Mouse (Mus musculus): ENCODE results near the gene Elmo3.

The Elmo3 gene

GRCm38 (mm10) chr8:105326968-105327367, 21.6 kb downstream of the Elmo3 start:
- no peak for DNase-seq (ENCODE audit: low read depth, low spot score)

- no peak for DNase-seq (ENCODE audit: low read depth, low spot score)
Observed at GRCm38 (mm10) chr8:105330325-105330724, 24.9 kb downstream of the Elmo3 start.

DNA sequence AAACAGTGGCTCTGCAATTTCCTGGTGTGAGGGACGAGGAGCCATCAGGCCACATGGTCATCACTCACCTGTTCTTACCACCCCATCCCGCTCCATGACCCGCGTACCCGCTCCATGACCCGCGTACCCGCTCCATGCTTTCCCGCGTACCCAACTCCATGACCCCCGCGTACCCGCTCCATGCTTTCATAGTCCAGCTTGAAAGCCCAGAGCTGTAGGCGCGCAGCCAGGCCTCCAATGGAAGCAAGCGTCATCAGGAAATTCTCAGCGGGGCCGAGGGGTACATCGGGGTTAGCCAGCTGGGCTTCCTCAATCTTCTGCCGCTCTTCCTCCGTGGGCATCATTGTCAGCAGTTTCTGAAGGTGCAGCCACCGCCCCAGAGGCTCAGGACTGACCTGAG, 26.1 kb downstream of the Elmo3 start:
- DNase-seq (ENCODE audit: low read depth, low spot score), result no peak

DNA sequence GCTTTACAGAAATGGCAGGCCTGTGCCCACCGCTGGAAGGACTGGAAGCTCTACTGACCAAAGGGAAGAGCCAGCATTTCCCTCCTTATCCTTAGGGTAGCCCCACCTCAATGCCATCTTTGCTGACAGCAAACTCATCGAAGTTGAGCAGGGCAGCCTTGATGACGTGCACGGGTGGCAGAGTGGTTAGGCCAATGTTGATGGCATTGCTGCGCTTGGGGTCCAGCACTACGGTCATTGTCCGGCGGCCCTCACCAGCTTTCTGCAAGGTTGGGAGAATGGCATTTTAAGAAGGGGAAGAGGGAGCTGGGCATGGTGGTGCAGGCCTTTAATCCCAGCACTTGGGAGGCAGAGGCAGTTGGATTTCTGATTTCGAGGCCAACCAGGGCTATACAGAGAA, 26.5 kb downstream of the Elmo3 start:
- DNase-seq (ENCODE audit: low read depth, low spot score), result no peak

DNA sequence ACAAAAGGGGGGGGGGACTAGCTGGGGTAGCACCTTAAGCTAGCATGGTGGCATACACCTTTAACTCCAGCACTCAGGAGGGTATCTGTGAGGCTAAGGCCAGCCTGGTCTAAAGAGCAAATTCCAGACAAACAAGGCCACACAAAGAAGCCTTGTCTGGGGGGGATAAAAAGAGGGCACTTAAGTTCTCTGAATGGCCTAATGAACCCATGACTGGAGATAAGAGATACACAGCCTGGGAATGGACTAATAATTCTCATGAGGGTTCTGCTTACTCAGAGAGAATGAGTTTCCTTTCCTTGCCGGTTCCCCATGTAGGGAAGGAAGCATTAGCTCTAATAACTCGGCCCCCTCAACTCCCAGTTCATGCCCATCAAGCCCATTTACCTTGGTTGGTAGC, 27.1 kb downstream of the Elmo3 start:
- DNase-seq (ENCODE audit: low read depth, low spot score), result no peak

DNA sequence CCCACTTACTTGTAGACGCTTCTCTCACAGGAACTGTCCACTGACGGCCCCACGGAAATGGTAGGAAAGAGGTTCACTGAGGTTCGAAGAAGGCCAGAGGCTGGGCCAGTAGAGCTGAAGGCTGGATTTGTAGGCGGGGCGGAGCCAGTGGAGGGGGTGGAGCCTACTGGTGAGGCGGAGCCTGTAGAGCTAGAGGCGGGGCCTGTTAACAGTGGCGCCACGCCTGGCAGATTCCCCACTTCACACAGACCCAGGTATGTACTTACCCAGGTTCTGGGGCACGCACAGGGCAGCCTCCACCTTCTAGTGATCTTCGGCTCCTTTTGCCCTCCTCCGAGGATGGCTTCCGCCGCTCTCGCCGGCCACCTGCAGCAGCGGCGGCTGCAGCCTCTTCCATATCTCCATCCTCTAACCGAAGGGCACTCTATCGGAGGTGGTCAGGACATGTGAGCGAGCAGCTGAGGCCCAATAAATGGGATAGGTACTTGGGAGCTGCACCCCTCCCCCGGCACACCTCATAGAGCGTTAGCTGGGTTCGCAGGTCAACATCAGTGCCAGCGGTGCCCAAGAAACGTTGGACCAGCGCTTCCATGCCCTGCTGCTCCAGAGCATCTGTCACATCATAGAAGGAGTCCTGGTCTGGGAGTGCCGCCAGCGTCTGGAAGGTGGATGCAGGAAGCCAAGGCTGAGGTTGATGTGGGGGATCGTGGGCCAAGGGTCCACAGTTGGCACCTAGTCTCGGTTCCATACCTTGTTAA, 31.2 kb downstream of the Elmo3 start:
- DNase-seq (ENCODE audit: low read depth, low spot score), result peak; percentile 90

GRCm38 (mm10) chr8:105338992-105339391, 33.6 kb downstream of the Elmo3 start:
- no peak for DNase-seq (ENCODE audit: low read depth, low spot score)

GRCm38 (mm10) chr8:105339886-105340635, 34.7 kb downstream of the Elmo3 start:
- no peak for DNase-seq (ENCODE audit: low read depth, low spot score)

- DNase-seq (ENCODE audit: low read depth, low spot score), result no peak
Observed at GRCm38 (mm10) chr8:105341399-105341798, 36.0 kb downstream of the Elmo3 start.

DNA sequence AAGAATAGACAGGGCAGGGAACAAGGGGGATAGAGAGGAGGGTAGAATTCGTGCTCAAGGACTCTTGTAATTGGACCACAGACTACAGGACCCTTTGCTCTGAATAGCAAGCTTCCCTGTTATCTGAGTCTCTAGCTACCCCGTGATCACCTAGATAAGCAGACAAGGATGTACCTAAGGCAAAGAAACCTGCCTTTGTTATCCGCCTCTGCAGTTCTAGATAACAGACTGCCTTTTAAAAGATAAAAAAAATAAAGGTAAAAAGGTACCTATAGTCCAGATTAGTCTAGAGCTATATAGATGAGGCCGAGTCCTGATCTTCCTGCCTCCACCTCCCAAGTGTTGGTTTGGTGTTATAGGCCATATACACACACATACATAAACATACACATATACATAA, 37.4 kb downstream of the Elmo3 start:
- no peak for DNase-seq (ENCODE audit: low read depth, low spot score)

DNA sequence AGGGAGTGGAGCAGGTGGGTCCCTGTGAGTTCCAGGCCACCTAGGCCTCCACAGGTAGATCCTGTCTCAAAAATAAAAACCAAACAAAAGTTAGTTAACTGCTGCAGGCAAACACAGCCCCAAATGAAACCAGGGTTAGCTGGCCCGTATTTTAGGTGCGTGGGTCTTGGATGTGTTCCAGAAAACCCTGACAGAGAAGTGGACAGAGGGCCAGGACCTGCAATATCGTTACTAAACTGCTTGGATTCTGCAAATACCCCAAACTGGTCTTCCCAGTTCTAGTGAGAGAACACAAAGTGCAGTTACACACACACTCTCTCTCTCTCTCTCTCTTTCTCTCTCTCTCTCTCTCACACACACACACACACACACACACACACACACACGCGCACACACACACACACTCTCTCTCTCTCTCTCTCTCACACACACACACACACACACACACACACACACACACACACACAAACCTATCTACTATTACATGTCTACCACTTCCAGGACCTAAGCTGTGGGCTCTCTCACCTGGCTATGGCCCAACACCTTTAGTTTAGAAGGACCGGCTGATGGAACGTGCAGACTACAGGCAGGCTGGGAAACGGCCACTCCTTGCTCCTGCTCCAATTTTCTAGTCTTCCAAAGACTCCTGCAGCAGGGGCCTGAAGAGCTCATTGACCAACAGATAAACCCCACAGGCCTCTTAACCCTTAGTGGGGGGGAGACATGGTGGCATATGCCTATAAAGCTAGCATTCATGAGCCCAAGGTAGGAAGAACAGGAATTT, 38.6 kb downstream of the Elmo3 start:
- DNase-seq (ENCODE audit: low read depth, low spot score), result no peak

- DNase-seq (ENCODE audit: low read depth, low spot score), result no peak
Observed at GRCm38 (mm10) chr8:105345061-105345975, 39.9 kb downstream of the Elmo3 start.

DNA sequence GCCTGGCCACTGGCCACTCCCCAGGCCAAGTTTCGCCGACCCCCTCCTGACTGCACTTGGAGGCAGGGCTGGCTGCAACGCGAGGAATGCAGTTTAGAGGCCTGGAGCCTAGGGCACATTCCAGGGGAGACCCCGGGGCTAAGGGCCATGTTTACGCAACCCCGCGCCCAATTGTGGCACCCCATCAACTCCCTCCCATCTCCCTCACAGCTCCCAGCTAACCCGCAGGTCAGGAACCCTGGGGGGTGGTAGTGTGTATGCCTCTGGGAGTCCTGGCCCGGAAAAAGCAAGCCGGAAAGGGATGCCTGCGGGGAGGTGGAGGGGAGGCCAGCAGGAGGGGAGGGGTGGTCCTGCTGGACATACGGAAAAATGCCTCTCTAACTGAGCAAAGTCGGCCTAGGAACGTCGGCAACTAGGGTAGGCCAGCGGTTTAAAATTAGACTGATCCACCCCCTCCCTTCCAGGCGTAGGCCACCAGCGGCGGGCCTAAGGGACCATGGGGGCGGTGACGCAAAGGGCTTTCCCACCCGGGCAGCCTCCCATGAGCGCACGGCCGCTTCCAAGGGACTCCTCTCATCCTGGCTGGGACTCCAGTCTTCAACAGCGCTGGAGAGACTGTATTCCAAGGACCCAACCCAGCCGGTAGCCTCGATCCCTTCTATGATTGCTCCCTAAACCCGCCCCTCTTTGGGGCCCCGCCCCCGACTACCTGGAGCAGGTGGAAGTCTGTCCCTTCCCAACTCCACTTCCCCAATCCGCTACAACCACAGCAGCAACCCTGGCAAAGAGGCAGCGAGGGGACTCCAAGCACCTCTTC, 41.4 kb downstream of the Elmo3 start:
- DNase-seq (ENCODE audit: low read depth, low spot score), result peak; percentile 70

DNA sequence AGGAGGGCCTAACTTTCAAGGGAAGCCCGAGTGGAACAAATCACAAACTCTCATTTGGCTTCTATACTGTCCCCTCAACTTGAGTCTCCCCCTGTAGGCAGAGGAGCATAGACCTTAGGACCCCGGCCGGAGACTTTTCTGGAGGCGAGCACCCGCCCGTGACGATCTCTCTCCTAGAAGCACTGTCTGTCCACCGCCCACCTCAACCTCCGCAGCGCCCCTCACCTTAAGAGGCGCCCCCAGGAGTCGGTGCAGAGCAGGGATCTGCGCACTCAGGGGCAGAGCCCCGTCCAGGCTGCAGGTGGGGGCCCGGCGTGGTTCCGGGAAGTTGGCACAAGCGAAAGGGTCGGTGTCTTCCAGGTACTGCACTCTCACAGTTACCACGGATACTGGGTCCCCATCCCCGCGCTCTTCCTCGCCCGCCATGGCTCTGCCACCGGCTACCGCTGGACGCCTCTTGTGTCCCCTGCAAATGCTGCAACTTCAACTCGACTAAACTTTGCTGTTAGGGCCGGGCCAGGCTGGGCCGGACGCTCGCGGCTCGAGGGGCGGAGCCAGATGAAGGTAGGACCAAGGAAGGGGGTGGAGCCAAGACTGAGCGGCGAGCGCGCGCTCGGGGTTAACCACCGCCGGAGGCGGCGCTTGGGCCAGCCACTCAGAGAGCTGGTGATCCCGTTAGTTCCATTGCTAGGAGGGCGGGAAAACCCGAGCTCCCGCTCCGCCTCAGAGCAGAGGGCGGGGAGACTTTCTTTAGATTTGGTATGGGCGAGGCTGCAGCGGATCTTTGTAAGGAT, 42.2 kb downstream of the Elmo3 start, which contains the start of gene Fhod1:
TSS of gene Fhod1 (minus strand) at position 526 of the 794 bp plus-strand sequence.
- DNase-seq (ENCODE audit: low read depth, low spot score), result peak; percentile 99

- peak; percentile 63 for DNase-seq (ENCODE audit: low read depth, low spot score)
Observed at GRCm38 (mm10) chr8:105348450-105349095, 43.2 kb downstream of the Elmo3 start, which contains the start of gene Slc9a5. Slc9a5 (plus strand) TSS chr8:105348843.

- DNase-seq (ENCODE audit: low read depth, low spot score), result peak; percentile 38
Observed at GRCm38 (mm10) chr8:105349096-105349771, 43.8 kb downstream of the Elmo3 start.

DNA sequence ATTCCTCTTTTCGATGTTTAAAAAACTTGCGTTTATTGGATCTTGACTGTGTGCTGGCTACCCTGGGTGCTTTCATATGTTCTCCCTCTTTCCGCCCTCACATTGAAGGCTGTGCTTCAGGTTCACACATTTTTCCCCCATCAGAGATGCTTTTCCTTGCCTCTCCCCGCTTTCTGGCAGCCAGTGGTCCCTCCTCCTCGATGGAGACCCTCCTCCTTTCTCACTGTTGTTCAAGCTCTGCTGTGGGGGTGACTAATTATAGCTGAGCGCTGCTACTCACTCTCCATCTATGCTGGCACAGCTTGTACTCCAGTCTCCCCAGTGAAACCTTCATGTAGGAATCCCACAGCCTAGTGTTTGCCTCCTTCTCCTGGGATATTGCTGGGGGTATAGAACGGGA, 44.8 kb downstream of the Elmo3 start:
- no peak for DNase-seq (ENCODE audit: low read depth, low spot score)

DNA sequence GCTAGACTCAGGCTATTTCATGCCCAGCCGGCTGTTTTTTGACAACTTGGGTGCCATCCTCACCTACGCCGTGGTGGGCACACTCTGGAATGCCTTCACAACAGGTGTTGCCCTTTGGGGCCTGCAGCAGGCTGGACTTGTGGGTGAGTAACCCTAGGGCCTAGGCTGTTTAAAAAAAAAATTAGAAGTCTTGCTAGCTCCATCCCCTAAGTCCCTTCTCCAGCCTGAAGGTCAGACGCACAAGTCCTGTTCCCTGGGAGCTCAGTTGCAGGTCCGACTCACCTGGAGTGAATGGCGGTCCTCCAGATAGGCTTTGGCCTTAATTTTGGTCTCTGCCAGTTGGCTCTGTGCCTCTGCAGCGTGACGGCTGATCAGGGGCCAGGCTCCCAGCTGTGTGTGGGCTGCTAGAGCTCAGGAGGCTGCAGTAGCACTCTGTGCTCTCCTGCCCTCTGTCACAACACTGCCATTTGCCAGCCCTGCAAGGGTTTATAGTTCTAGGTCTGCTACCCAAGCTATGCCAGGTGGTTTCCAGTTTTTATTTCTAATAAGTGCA, 48.3 kb downstream of the Elmo3 start:
- no peak for DNase-seq (ENCODE audit: low read depth, low spot score)

All from ZHBTc4 (cell line).